Mouse (Mus musculus) left cerebral cortex, adult 18-20 months (tissue): ENCODE results near the gene Sec24c. TPM values are rescaled to one million over a fixed set of nuclear protein-coding genes. Genes with fewer than 3 reads are reported as not detected.

ENCODE experiments used
- DNase-seq, 2 experiments: peaks; one replicate each; pipeline ENCODE4 v3.0.0; 2021 to 2022; ENCODE audit warnings: low spot score in 2 of 2, mixed read lengths in 1 of 2
- microRNA-seq, 2 experiments: library from miRNA; unstranded; fragments of <30 nt; microRNA quantifications; one replicate each; pipeline ENCODE4 v1.2.0; 2021
- total RNA-seq, 2 experiments: library from RNA; stranded (reverse); gene quantifications; 2 replicates each; pipeline ENCODE4 v1.2.3; 2021

Gene Sec24c
- total RNA-seq, 2 experiments from 2014 or later, result 102 to 110 TPM

DNA sequence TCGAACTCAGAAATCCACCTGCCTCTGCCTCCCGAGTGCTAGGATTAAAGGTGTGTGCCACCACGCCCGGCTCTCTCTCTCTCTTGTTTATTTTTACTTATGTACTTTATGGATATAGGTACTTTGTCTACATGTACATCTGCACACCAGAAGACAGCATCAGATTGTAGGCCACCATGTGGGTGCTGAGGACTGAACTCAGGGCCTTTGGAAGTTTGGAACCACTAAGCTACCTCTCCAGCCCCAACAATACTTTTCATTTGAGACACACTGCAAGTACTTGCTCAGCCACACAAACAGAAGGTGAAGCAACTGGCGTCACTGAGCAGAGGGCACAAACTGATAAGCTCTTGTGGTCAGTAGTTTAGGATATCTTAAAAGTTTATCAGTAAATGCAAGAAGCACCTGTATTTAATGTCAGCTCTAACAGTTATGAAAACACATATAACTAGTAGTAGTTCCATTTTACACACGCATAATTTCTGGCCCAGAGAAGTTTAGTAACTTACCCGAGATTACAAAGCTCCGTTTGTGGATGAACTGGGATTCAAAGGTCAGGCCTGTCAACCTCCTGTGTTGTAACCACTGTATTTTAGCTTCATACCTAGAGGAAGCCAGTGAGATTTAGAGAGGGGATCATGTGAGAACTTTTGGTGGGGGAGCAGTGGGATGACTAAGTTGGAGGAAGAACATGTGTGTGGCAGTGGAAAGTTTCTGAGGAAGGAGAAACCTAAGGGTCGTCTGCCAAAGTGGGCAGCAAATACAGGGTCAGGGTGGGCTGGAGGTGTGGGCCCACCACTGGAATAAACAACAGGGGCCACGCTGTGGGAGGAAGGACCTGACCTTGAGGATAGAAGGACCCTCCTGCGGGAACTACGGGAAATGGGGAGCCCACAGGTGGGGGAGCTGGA, 59.2 kb downstream of the Sec24c start:
- no peak for DNase-seq

DNA sequence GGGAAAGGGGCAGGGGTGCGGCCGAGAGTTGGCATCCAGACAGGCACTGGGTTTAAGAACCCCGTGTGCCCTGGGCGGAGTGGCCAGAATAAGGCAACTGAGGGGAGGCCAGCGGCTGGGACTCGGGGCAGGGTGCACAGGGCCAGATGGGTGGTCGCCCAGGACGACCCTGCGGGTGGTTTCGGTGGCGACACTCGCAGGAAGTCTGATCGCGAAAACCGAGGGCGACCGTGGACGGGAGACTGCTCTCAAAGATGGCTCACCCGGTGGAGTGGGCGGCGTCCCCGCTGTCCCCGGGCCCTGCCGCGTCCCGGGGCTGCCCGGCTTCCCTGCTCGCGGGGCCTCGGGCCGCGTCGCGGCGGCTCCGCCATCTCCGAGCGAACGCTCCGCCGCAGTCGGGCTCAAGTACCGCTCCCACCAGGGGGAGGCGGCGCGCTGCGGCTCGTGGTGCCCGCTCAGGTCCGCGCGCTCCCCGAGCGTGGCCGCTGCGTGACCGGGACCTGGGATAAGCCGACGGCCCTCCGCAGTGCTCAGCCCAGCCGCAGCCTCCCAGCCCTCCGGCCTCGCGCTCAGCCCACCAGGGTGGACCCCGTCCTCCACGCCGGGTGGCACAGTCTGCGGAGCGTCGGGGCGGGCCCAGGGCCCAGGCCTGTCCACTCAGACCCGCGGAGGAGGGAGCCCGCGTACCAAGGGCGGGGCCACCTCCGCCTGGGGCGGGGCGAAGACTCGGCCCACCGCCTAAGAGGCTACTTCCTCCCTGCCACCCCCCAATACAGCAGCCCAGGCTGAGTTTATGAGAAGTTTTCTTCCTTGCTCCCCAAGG, 60.1 kb downstream of the Sec24c start, which contains the start of gene Ndst2:
Gene Ndst2, minus strand, starts transcription at position 611 of the 823 bp plus-strand sequence.
- peak; percentile 74 to 84 for DNase-seq

DNA sequence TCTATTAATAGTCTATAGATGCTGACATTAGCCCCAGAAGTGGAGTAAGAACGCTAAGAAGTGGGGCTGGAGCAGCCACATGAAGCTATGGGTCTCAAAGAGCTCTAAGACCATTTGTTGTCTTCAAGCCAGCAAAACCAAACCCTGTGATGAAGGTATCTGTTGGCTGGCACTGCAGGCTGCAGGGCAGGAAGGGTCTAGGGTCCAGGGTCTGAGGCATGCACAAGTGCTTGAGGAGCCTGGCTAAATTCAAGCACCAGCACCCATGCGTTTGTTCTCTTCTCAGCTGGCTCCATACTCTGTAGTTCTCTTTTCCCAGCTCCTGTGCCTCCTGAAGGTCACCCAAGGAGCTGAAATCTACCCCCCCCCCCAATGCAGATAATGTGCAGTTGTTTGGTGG, 60.9 kb downstream of the Sec24c start:
- DNase-seq, result no peak

DNA sequence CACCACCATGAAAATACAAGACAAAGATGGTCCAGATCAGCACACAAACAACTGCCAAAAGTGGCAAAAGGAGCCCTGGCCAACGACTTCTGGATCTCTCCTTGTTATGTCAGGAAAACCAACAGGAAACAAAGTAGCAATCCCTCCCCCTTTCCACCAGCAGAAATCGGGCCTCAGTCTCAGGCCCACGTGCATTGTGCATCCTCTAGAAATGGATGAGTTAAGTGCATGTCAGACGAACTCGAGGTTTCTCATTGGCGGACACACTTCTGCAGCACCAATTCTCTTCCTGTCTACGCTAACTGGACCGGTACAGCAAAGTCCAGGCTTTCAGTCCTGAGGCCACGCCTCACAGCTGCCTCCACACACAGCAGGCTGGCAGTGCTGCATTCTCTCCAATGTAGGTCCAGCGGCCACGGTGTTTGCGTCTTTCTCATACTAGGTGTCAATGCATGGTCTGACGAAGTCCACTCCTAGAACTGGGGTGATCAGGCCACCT, 61.8 kb downstream of the Sec24c start:
- DNase-seq, result no peak

GRCm38 (mm10) chr14:20737306-20737705, 63.2 kb downstream of the Sec24c start:
- peak in 1 of 2 experiments; percentile 56 for DNase-seq

DNA sequence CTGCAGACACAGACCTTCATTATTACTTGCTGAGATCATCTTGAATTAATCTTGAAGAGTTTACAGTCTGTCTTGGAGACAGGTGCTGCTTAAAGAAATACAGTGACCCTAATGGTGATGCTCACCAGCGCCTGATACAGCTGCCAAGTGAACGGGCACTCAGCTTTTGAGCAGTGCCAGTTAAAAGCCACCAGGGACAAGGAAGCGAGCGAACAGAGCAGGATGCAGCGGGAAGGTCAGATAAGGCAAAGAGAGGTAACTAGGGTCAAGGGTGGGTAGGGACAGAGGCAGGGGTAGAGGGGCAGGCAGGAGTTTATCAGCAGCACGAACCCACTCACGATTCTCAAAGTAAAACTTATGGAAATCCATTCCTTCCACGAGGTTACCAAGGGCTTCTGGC, 64.4 kb downstream of the Sec24c start:
- DNase-seq, result no peak

DNA sequence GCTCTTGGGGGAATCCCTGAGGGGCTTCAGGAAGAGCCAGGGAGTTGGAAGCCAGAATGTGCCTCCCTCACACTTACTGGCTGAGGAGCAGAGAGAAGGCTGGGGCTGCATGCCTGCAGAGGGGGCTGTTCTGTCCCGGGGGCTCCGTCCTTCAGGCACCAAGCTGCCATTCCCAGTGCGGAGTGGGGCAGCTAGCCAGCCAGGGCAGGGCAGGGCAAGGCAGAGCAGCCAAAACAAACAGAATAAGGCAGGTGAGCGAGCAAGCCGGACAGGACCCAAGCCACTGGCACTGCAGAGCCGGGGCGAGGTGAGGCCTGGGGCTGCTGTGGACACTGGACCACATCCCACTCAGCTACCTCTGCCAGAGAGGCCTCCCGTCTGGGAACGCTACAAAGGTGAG, 67.2 kb downstream of the Sec24c start:
- DNase-seq, result no peak

DNA sequence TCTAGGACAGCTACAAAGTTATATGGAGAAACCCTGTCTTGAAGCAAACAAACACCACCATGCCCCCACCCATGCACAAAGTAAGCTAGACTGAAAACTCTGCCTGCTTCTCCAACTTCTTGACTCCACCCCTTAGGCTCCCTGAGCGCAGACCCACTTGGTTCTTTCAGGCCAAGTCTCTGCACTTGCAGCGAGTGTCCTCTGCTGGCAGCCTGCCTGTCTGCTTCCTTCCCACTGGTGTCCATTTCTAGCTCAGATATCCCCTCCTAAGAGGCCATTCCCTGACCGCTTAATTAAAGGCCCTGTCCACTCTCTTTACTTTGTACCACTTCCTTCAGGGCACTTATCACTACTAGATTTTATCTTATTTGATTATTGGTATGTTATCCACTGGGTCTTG, 69.5 kb downstream of the Sec24c start:
- no peak for DNase-seq

Small RNA genes within 50 kb of the gene (microRNA-seq; reads per million reads assigned to microRNA genes)
- gene Mir6946, result 0 to 1.5 reads per million in 2 experiments

Other genes with a start within 250 kb of the Sec24c start
- gene Cfap70, start 222.1 kb upstream of the Sec24c start, total RNA-seq, result 1 to 10 TPM; 1.7 to 2.4 TPM
- gene Anxa7, start 194.2 kb upstream of the Sec24c start, total RNA-seq, result 10 to 100 TPM; 70.5 to 78.1 TPM
- under 1 TPM; 0.72 to 0.96 TPM for gene Mss51, start 177.4 kb upstream of the Sec24c start, total RNA-seq
- 100 to 1,000 TPM; 282 to 285 TPM for gene Ppp3cb, start 127.7 kb upstream of the Sec24c start, total RNA-seq
- 10 to 100 TPM; 39.4 to 44.2 TPM for gene Usp54, start 33.2 kb upstream of the Sec24c start, total RNA-seq
- not detected for gene Myoz1, start 17.8 kb upstream of the Sec24c start, total RNA-seq
- gene Synpo2l, start 6.0 kb upstream of the Sec24c start, total RNA-seq, result under 1 TPM; 0.21 to 0.28 TPM
- gene Fut11, start 20.7 kb downstream of the Sec24c start, total RNA-seq, result 10 to 100 TPM; 17.2 to 18.0 TPM
- 10 to 100 TPM; 47.0 to 55.4 TPM for gene Chchd1, start 28.7 kb downstream of the Sec24c start, total RNA-seq
- 100 to 1,000 TPM; 151 to 155 TPM for gene Zswim8, start 33.2 kb downstream of the Sec24c start, total RNA-seq
- 10 to 100 TPM; 16.4 to 16.8 TPM for gene Ndst2, start 60.3 kb downstream of the Sec24c start, total RNA-seq
- 100 to 1,000 TPM; 315 to 361 TPM for gene Camk2g, start 119.8 kb downstream of the Sec24c start, total RNA-seq
- 1 to 10 TPM; 7.7 to 8.2 TPM for gene Plau, start 162.4 kb downstream of the Sec24c start, total RNA-seq